ENCODE assay signal across 27 mouse cellular contexts in genomic region chr5:117825336-117825735, GRCm38 (mm10). TPM values are rescaled to one million over a fixed set of nuclear protein-coding genes. Genes with fewer than 3 reads are reported as not detected.
A peak's percentile ranks its signal among the peaks of the same experiment; 100 is the strongest.
DNase-seq lines count a peak whose midpoint lies in the region; ATAC-seq and TF ChIP-seq lines count a peak whose summit lies in the region.
"Had no signal": no experiment of that assay in that cellular context is flagged by ENCODE, and none has a peak within 500 bp of the region (broad histone marks: within the 10 kb centered on the region; RNA-seq: fewer than 3 reads in every experiment).

No protein-coding gene starts in this region.

- no peak overlapping the region for H3K9ac ChIP-seq in forebrain, embryonic 14.5 days (ENCODE audit: low read length)
- no peak overlapping the region for H3K9ac ChIP-seq in lung, embryonic 16.5 days (ENCODE audit: low read length)
- no peak overlapping the region for H3K9ac ChIP-seq in midbrain, embryonic 14.5 days (replicated peaks; ENCODE audit: low read length)
- H3K9ac ChIP-seq in midbrain, embryonic 11.5 days (ENCODE audit: low read length): no peak overlapping the region
- H3K9ac ChIP-seq: forebrain, embryonic 13.5 days; heart, embryonic 13.5 days; hindbrain, embryonic 14.5 days had no signal

- peak; percentile 67 for DNase-seq in forebrain, embryonic 14.5 days (ENCODE audit: low spot score)
- DNase-seq in forebrain, embryonic 10.5 days (ENCODE audit: extremely low spot score, low spot score): no peak
- no peak for DNase-seq in lung, adult 2 months
- peak; percentile 19 for DNase-seq in midbrain, embryonic 14.5 days
- no peak for DNase-seq in midbrain, embryonic 11.5 days (ENCODE audit: low spot score, missing footprints)
- no peak for DNase-seq in neural tube, embryonic 10.5 days (ENCODE audit: extremely low spot score, low spot score)
- DNase-seq: adrenal gland, postnatal 10 days; adrenal gland, postnatal 36 days; B cell, adult 2 months; cerebellum, adult 18-20 months; cerebellum, adult 9-10 months; cerebellum, postnatal 14 days; gastrocnemius, postnatal 10 days; gastrocnemius, postnatal 36 days; heart, adult 2 months; heart, postnatal 14 days; heart, postnatal 4 days had no signal

- no peak overlapping the region for H3K4me2 ChIP-seq in forebrain, embryonic 14.5 days (ENCODE audit: low read length)
- no peak overlapping the region for H3K4me2 ChIP-seq in lung, embryonic 16.5 days (ENCODE audit: low read depth, low read length)
- no peak overlapping the region for H3K4me2 ChIP-seq in midbrain, embryonic 14.5 days (ENCODE audit: low read length)
- H3K4me2 ChIP-seq in midbrain, embryonic 11.5 days: no peak overlapping the region
- H3K4me2 ChIP-seq: forebrain, embryonic 13.5 days; heart, embryonic 13.5 days; hindbrain, embryonic 14.5 days had no signal

- no peaks in the 10 kb centered on the region for H3K9me3 ChIP-seq in forebrain, embryonic 14.5 days (replicated peaks; ENCODE audit: control insufficient read depth, low read length)
- H3K9me3 ChIP-seq in forebrain, embryonic 10.5 days: no peaks in the 10 kb centered on the region
- H3K9me3 ChIP-seq in lung, embryonic 16.5 days (ENCODE audit: control insufficient read depth, low read length): no peaks in the 10 kb centered on the region
- no peaks in the 10 kb centered on the region for H3K9me3 ChIP-seq in midbrain, embryonic 14.5 days (ENCODE audit: control insufficient read depth, low read length)
- H3K9me3 ChIP-seq in midbrain, embryonic 11.5 days (ENCODE audit: control insufficient read depth, low read length): no peaks in the 10 kb centered on the region
- H3K9me3 ChIP-seq: forebrain, embryonic 13.5 days; heart, embryonic 10.5 days; heart, embryonic 13.5 days had no signal

- peak; percentile 61 for ATAC-seq in forebrain, embryonic 14.5 days
- ATAC-seq in lung, embryonic 16.5 days (ENCODE audit: low read depth): peak; percentile 38; the same call in 1 of the 2 replicates
- ATAC-seq in midbrain, embryonic 14.5 days (ENCODE audit: low FRiP score, low TSS enrichment): no peak
- no peak for ATAC-seq in midbrain, embryonic 11.5 days (ENCODE audit: low FRiP score)
- ATAC-seq: forebrain, embryonic 13.5 days; hindbrain, postnatal 0 days; inflammation-experienced regulatory T-cells, adult 6 months; Patski had no signal

- no peak for TF ChIP-seq POLR2A in lung, adult 2 months (IDR thresholded peaks at IDR 0.05; ENCODE audit: borderline replicate concordance, extremely low read depth, low read depth, low read length)

- H3K4me3 ChIP-seq in forebrain, embryonic 14.5 days (ENCODE audit: low read depth, low read length): no peak overlapping the region
- H3K4me3 ChIP-seq in forebrain, embryonic 10.5 days: no peak overlapping the region
- no peak overlapping the region for H3K4me3 ChIP-seq in lung, embryonic 16.5 days (ENCODE audit: low read length)
- no peak overlapping the region for H3K4me3 ChIP-seq in lung, adult 2 months (replicated peaks; ENCODE audit: extremely low read depth, low read depth, low read length)
- H3K4me3 ChIP-seq in midbrain, embryonic 14.5 days (replicated peaks; ENCODE audit: low read depth, low read length): no peak overlapping the region
- H3K4me3 ChIP-seq in midbrain, embryonic 11.5 days (ENCODE audit: low read depth, low read length): no peak overlapping the region
- H3K4me3 ChIP-seq: forebrain, embryonic 13.5 days; heart, adult 2 months; heart, embryonic 10.5 days; heart, embryonic 13.5 days had no signal

- no peak overlapping the region for H3K27ac ChIP-seq in forebrain, embryonic 14.5 days (ENCODE audit: low read depth, low read length)
- H3K27ac ChIP-seq in forebrain, embryonic 10.5 days: no peak overlapping the region
- no peak overlapping the region for H3K27ac ChIP-seq in lung, embryonic 16.5 days (ENCODE audit: low read length)
- H3K27ac ChIP-seq in midbrain, embryonic 14.5 days (replicated peaks; ENCODE audit: low read depth, low read length): no peak overlapping the region
- no peak overlapping the region for H3K27ac ChIP-seq in midbrain, embryonic 11.5 days (ENCODE audit: low read depth, low read length)
- H3K27ac ChIP-seq: forebrain, embryonic 13.5 days; heart, adult 2 months; heart, embryonic 10.5 days; heart, embryonic 13.5 days; hindbrain, embryonic 14.5 days; hindbrain, postnatal 0 days had no signal

- 29% methylated on average over 10 of the region's 11 CpGs for WGBS in forebrain, embryonic 14.5 days
- WGBS in forebrain, embryonic 10.5 days: 67% methylated on average over 11 of the region's 11 CpGs
- 48% methylated on average over 10 of the region's 11 CpGs for WGBS in lung, embryonic 16.5 days
- WGBS in lung, adult 2 months: 51% methylated on average over 11 of the region's 11 CpGs
- WGBS in midbrain, embryonic 14.5 days: 43% methylated on average over 11 of the region's 11 CpGs
- WGBS in midbrain, embryonic 11.5 days: 65% methylated on average over 10 of the region's 11 CpGs

- no peaks in the 10 kb centered on the region for H3K4me1 ChIP-seq in forebrain, embryonic 14.5 days (ENCODE audit: control insufficient read depth, insufficient read depth, low read length)
- 0 out of 2 replicates have a peak, but pooled peaks cover 7% of the 10 kb centered on the region for H3K4me1 ChIP-seq in forebrain, embryonic 10.5 days
- H3K4me1 ChIP-seq in lung, embryonic 16.5 days (replicated peaks; ENCODE audit: control insufficient read depth, insufficient read depth, low read length): no peaks in the 10 kb centered on the region
- no peaks in the 10 kb centered on the region for H3K4me1 ChIP-seq in lung, adult 2 months (ENCODE audit: control insufficient read depth, insufficient read depth, low read length)
- no peaks in the 10 kb centered on the region for H3K4me1 ChIP-seq in midbrain, embryonic 14.5 days (ENCODE audit: control insufficient read depth, insufficient read depth, low read length)
- H3K4me1 ChIP-seq in midbrain, embryonic 11.5 days (ENCODE audit: control insufficient read depth, insufficient read depth, low read length): no peaks in the 10 kb centered on the region
- H3K4me1 ChIP-seq: forebrain, embryonic 13.5 days; heart, embryonic 13.5 days had no signal

- H3K27me3 ChIP-seq in forebrain, embryonic 14.5 days (replicated peaks; ENCODE audit: control insufficient read depth, insufficient read depth, low read length): no peaks in the 10 kb centered on the region
- H3K27me3 ChIP-seq in forebrain, embryonic 10.5 days (ENCODE audit: poor library complexity, severe bottlenecking): no peaks in the 10 kb centered on the region
- H3K27me3 ChIP-seq in lung, embryonic 16.5 days (ENCODE audit: control insufficient read depth, insufficient read depth, low read depth, low read length): no peaks in the 10 kb centered on the region
- H3K27me3 ChIP-seq in midbrain, embryonic 14.5 days (ENCODE audit: control insufficient read depth, insufficient read depth, low read length): no peaks in the 10 kb centered on the region
- H3K27me3 ChIP-seq in midbrain, embryonic 11.5 days (ENCODE audit: control insufficient read depth, insufficient read depth, low read length): no peaks in the 10 kb centered on the region
- H3K27me3 ChIP-seq: CH12.LX; forebrain, embryonic 13.5 days; heart, embryonic 13.5 days; Patski had no signal

- no peak for TF ChIP-seq CTCF in lung, adult 2 months (IDR thresholded peaks at IDR 0.05; ENCODE audit: insufficient read depth, low read length)

- H3K36me3 ChIP-seq in forebrain, embryonic 14.5 days (ENCODE audit: control insufficient read depth, insufficient read depth, low read length): no peaks in the 10 kb centered on the region
- no peaks in the 10 kb centered on the region for H3K36me3 ChIP-seq in forebrain, embryonic 10.5 days (replicated peaks)
- no peaks in the 10 kb centered on the region for H3K36me3 ChIP-seq in lung, embryonic 16.5 days (ENCODE audit: control insufficient read depth, insufficient read depth, low read length)
- H3K36me3 ChIP-seq in midbrain, embryonic 14.5 days (ENCODE audit: control insufficient read depth, insufficient read depth, low read length): no peaks in the 10 kb centered on the region
- no peaks in the 10 kb centered on the region for H3K36me3 ChIP-seq in midbrain, embryonic 11.5 days (ENCODE audit: control insufficient read depth, insufficient read depth, low read length)
- H3K36me3 ChIP-seq: G1E; heart, embryonic 10.5 days; heart, embryonic 13.5 days had no signal

RNA-seq across cellular contexts. Expression of gene Nos1, which starts 44.5 kb away (rescaled TPM):
- polyA plus RNA-seq in forebrain, embryonic 14.5 days (2014; fragmentation: Nextera tagmentation; extraction: Ambion mirVana): 3.0 and 4.3 TPM in 2 replicates
- polyA plus RNA-seq in forebrain, embryonic 10.5 days (2016; fragmentation: Nextera tagmentation; extraction: Ambion mirVana): 0.07 and 0.09 TPM in 2 replicates
- 0.10 and 0.20 TPM in 2 replicates for polyA plus RNA-seq in lung, embryonic 16.5 days (2015; fragmentation: Nextera tagmentation; extraction: Ambion mirVana)
- 0.17 and 2.6 TPM in 2 replicates for polyA plus RNA-seq in lung, adult 2 months (2012; rRNA removed)
- 1.9 and 2.5 TPM in 2 replicates for polyA plus RNA-seq in midbrain, embryonic 14.5 days (2014; fragmentation: Nextera tagmentation; extraction: Ambion mirVana)
- polyA plus RNA-seq in midbrain, embryonic 11.5 days (2014; fragmentation: Nextera tagmentation; extraction: Ambion mirVana): 0.22 and 0.30 TPM in 2 replicates
- polyA plus RNA-seq: G1E had no signal

Comparison
In these comparisons a context has a peak if more than half of its experiments do, and no peak if none do; other contexts are left out.
1. DNase-seq: peak in forebrain, embryonic 14.5 days (single experiment) and midbrain, embryonic 14.5 days (single experiment); none in forebrain, embryonic 10.5 days (single experiment), lung, adult 2 months (single experiment), midbrain, embryonic 11.5 days (single experiment) and neural tube, embryonic 10.5 days (single experiment).
2. ATAC-seq: peak in forebrain, embryonic 14.5 days (single experiment) and lung, embryonic 16.5 days (single experiment); none in midbrain, embryonic 14.5 days (single experiment) and midbrain, embryonic 11.5 days (single experiment).